ENCODE assay signal across 26 mouse cellular contexts in the genomic region with DNA sequence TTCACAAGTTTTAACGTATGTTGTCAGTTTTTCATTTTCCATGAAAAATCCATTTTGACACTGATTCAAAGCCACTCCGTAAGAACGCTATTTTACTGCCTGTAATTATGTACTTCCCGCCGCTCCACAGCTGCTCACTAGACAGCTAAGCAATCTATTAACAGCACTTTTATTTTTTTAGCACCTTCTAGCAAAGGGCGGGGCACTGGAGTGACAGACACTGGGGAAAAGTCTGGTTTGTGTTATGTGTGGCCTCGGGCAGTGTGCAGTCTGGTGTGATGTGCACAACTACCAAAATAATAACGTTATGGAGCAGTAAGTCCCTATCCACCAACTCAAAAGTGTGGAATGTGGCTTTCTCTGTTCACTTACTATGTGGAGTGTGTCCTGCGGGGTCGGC.
DNase-seq lines count a peak whose midpoint lies in the region; ATAC-seq and TF ChIP-seq lines count a peak whose summit lies in the region.
"Had no signal": no experiment of that assay in that cellular context is flagged by ENCODE, and none has a peak within 500 bp of the region (broad histone marks: within the 10 kb centered on the region; RNA-seq: fewer than 3 reads in every experiment).

No protein-coding gene starts in this region.

- no peak overlapping the region for H3K4me3 ChIP-seq in hindbrain, embryonic 14.5 days (replicated peaks; ENCODE audit: low read length)
- H3K4me3 ChIP-seq in hindbrain, embryonic 10.5 days: no peak overlapping the region
- H3K4me3 ChIP-seq in embryonic facial prominence, embryonic 14.5 days (ENCODE audit: low read depth, low read length): no peak overlapping the region
- no peak overlapping the region for H3K4me3 ChIP-seq in limb, embryonic 14.5 days (replicated peaks; ENCODE audit: low read length)
- H3K4me3 ChIP-seq: forebrain, embryonic 13.5 days; liver, embryonic 13.5 days; midbrain, embryonic 12.5 days; myocyte had no signal

- no peaks in the 10 kb centered on the region for H3K36me3 ChIP-seq in hindbrain, embryonic 14.5 days (replicated peaks; ENCODE audit: control insufficient read depth, insufficient read depth)
- no peaks in the 10 kb centered on the region for H3K36me3 ChIP-seq in hindbrain, embryonic 10.5 days
- H3K36me3 ChIP-seq in embryonic facial prominence, embryonic 14.5 days (ENCODE audit: control insufficient read depth, insufficient read depth, low read length): no peaks in the 10 kb centered on the region
- no peaks in the 10 kb centered on the region for H3K36me3 ChIP-seq in limb, embryonic 14.5 days (ENCODE audit: control insufficient read depth, insufficient read depth, low read length)
- H3K36me3 ChIP-seq: liver, embryonic 13.5 days; midbrain, embryonic 12.5 days had no signal

- peak; percentile 35 for DNase-seq in hindbrain, embryonic 14.5 days (ENCODE audit: low spot score)
- no peak for DNase-seq in hindbrain, embryonic 10.5 days (ENCODE audit: low spot score)
- DNase-seq in brain, adult 2 months (ENCODE audit: low read depth, low spot score): peak; percentile 6
- DNase-seq in embryonic facial prominence, embryonic 14.5 days (ENCODE audit: low spot score): peak; percentile 36
- peak; percentile 47 for DNase-seq in limb, embryonic 14.5 days (ENCODE audit: low spot score)
- no peak for DNase-seq in spleen, postnatal 36 days (ENCODE audit: low spot score in 2 of 2)
- no peak for DNase-seq in cerebellum, postnatal 4 days (ENCODE audit: low spot score in 2 of 2)
- DNase-seq: adrenal gland, adult 2 months; B cell, adult 2 months; cerebellum, adult 18-20 months; cerebellum, postnatal 14 days; gastrocnemius, postnatal 10 days; kidney, adult 2 months; layer of hippocampus, adult 9-11 months; left cerebral cortex, postnatal 4 days; liver, embryonic 13.5 days; lung, adult 2 months; lung, postnatal 14 days; right cerebral cortex, postnatal 25 days; spleen, adult 18-20 months; thymus, postnatal 36 days had no signal

- ATAC-seq in hindbrain, embryonic 14.5 days (ENCODE audit: low FRiP score): peak; percentile 37; the same call in 1 of the 2 replicates
- no peak for ATAC-seq in embryonic facial prominence, embryonic 14.5 days (ENCODE audit: low read depth)
- ATAC-seq in limb, embryonic 14.5 days (ENCODE audit: low FRiP score, low read depth): peak; percentile 63
- ATAC-seq: forebrain, embryonic 13.5 days had no signal

- H3K4me1 ChIP-seq in hindbrain, embryonic 14.5 days (replicated peaks; ENCODE audit: control insufficient read depth, insufficient read depth, low read length): no peaks in the 10 kb centered on the region
- no peaks in the 10 kb centered on the region for H3K4me1 ChIP-seq in hindbrain, embryonic 10.5 days (replicated peaks)
- no peaks in the 10 kb centered on the region for H3K4me1 ChIP-seq in embryonic facial prominence, embryonic 14.5 days (ENCODE audit: control insufficient read depth, insufficient read depth, low read length)
- H3K4me1 ChIP-seq in limb, embryonic 14.5 days (ENCODE audit: control insufficient read depth, insufficient read depth, low read length): peaks cover 3% of the 10 kb centered on the region; the same call in 1 of the 2 replicates
- H3K4me1 ChIP-seq: forebrain, embryonic 13.5 days; liver, embryonic 13.5 days; midbrain, embryonic 12.5 days had no signal

- H3K27me3 ChIP-seq in hindbrain, embryonic 14.5 days (ENCODE audit: control insufficient read depth, insufficient read depth, low read length): no peaks in the 10 kb centered on the region
- no peaks in the 10 kb centered on the region for H3K27me3 ChIP-seq in hindbrain, embryonic 10.5 days (ENCODE audit: insufficient read depth, poor library complexity, severe bottlenecking)
- H3K27me3 ChIP-seq in embryonic facial prominence, embryonic 14.5 days (replicated peaks; ENCODE audit: control insufficient read depth, insufficient read depth, low read length): no peaks in the 10 kb centered on the region
- no peaks in the 10 kb centered on the region for H3K27me3 ChIP-seq in limb, embryonic 14.5 days (ENCODE audit: control insufficient read depth, insufficient read depth, low read length)
- H3K27me3 ChIP-seq: forebrain, embryonic 13.5 days; liver, embryonic 13.5 days; midbrain, embryonic 12.5 days had no signal

- no peak overlapping the region for H3K4me2 ChIP-seq in hindbrain, embryonic 14.5 days (replicated peaks)
- no peak overlapping the region for H3K4me2 ChIP-seq in embryonic facial prominence, embryonic 14.5 days (ENCODE audit: low read depth, low read length)
- H3K4me2 ChIP-seq in limb, embryonic 14.5 days (replicated peaks; ENCODE audit: low read depth, low read length, severe bottlenecking): no peak overlapping the region
- H3K4me2 ChIP-seq: forebrain, embryonic 13.5 days; heart, embryonic 11.5 days; liver, embryonic 13.5 days; midbrain, embryonic 12.5 days had no signal

- 71% methylated on average over 10 of the region's 10 CpGs for WGBS in hindbrain, embryonic 14.5 days
- 85% methylated on average over 10 of the region's 10 CpGs for WGBS in hindbrain, embryonic 10.5 days
- WGBS in embryonic facial prominence, embryonic 14.5 days: 59% methylated on average over 10 of the region's 10 CpGs
- WGBS in limb, embryonic 14.5 days: 20% methylated on average over 10 of the region's 10 CpGs

- H3K9me3 ChIP-seq in hindbrain, embryonic 14.5 days (ENCODE audit: control insufficient read depth, low read length): peaks cover 7% of the 10 kb centered on the region; the same call in 1 of the 2 replicates
- H3K9me3 ChIP-seq in hindbrain, embryonic 10.5 days: 0 out of 2 replicates have a peak, but pooled peaks cover 11% of the 10 kb centered on the region
- H3K9me3 ChIP-seq in embryonic facial prominence, embryonic 14.5 days (ENCODE audit: control insufficient read depth, low read length): peaks cover 13% of the 10 kb centered on the region
- H3K9me3 ChIP-seq in limb, embryonic 14.5 days (ENCODE audit: control insufficient read depth, low read length): no peaks in the 10 kb centered on the region

- H3K9ac ChIP-seq in hindbrain, embryonic 14.5 days: no peak overlapping the region
- no peak overlapping the region for H3K9ac ChIP-seq in embryonic facial prominence, embryonic 14.5 days (ENCODE audit: low read depth, low read length)
- H3K9ac ChIP-seq in limb, embryonic 14.5 days (ENCODE audit: low read depth, low read length, severe bottlenecking): no peak overlapping the region
- H3K9ac ChIP-seq: forebrain, embryonic 13.5 days; liver, embryonic 13.5 days; midbrain, embryonic 12.5 days had no signal

- no peak for TF ChIP-seq POLR2A in limb, embryonic 14.5 days (IDR thresholded peaks at IDR 0.05; ENCODE audit: borderline replicate concordance, extremely low read depth, insufficient read depth, insufficient read length)

- H3K27ac ChIP-seq in hindbrain, embryonic 14.5 days: no peak overlapping the region
- no peak overlapping the region for H3K27ac ChIP-seq in hindbrain, embryonic 10.5 days
- no peak overlapping the region for H3K27ac ChIP-seq in embryonic facial prominence, embryonic 14.5 days (replicated peaks; ENCODE audit: low read depth, low read length)
- H3K27ac ChIP-seq in limb, embryonic 14.5 days (replicated peaks; ENCODE audit: low read depth, low read length): no peak overlapping the region
- H3K27ac ChIP-seq: forebrain, embryonic 13.5 days; kidney, postnatal 0 days; liver, embryonic 13.5 days; midbrain, embryonic 12.5 days had no signal

Comparison
In these comparisons a context has a peak if more than half of its experiments do, and no peak if none do; other contexts are left out.
1. DNase-seq: peak in hindbrain, embryonic 14.5 days (single experiment), brain, adult 2 months (single experiment), embryonic facial prominence, embryonic 14.5 days (single experiment) and limb, embryonic 14.5 days (single experiment); none in hindbrain, embryonic 10.5 days (single experiment), spleen, postnatal 36 days (0 of 2) and cerebellum, postnatal 4 days (0 of 2).